Mouse (Mus musculus) liver, embryonic 14.5 days (tissue): ENCODE measurements around the gene Qpct.

Experiments
- CTCF ChIP-seq: IDR thresholded peaks from 2 replicates; pipeline ENCODE4 v1.5.1; 2016; ENCODE audit warnings: antibody characterized with exemption, low read depth, control low read depth
- EP300 ChIP-seq: IDR thresholded peaks from 2 replicates; pipeline ENCODE4 v1.6.1; 2016; ENCODE audit warnings: antibody characterized with exemption, low read depth

DNA sequence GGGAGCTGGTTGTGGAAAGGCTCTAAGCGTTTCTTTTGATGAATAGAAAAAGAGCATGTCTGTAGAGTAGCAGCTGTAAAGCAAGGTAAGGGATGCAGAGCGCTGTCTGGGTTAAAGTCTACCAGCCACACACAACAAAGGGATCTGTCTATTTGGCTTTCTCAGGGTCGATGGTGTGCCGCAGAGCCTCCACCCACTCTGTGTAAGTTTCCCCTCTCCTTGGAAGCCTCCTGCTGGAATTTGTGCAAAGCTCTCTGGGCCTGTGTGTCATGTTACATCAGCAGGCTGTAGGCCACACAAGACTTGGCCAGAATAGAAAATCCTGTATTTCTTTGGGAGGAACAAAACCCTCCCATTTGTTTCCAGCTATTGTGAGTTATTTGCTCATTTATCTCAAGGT, 17.3 kb downstream of the Qpct start:
- TF ChIP-seq EP300 (no peak), CTCF (0 out of 2 replicates have a peak, but pooled peaks have one; percentile 4)
